13 mouse cellular contexts compared by ENCODE assay signal in the genomic region with DNA sequence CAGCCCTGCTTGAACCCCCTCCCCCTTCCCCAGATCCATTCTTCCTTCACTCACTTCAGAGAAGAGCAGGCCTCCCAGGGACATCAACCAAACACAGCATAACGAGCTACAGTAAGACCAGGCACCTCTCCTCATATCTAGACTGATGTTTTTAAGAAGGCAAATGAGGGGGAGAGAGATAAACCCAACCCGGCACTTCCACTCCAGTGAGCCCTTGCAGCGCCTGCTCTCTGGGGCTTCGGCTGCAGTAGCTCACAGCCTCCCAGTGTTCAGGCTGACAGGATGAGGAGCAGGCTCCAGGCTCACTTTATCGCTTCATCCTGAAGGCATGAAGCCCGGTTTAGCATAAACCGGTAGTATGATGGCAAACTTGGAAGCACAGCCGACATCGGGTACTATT.
"Had no signal": no experiment of that assay in that cellular context is flagged by ENCODE, and none has a peak within 500 bp of the region (broad histone marks: within the 10 kb centered on the region; RNA-seq: fewer than 3 reads in every experiment).

No protein-coding gene starts in this region.

- H3K4me3 ChIP-seq: limb, embryonic 13.5 days; midbrain, embryonic 12.5 days; myocyte had no signal

- H3K4me2 ChIP-seq: limb, embryonic 13.5 days; midbrain, embryonic 12.5 days had no signal

- H3K9ac ChIP-seq: limb, embryonic 13.5 days; liver, embryonic 14.5 days; midbrain, embryonic 12.5 days had no signal

- H3K36me3 ChIP-seq: limb, embryonic 13.5 days; midbrain, embryonic 12.5 days had no signal

- H3K27ac ChIP-seq: limb, embryonic 13.5 days; liver, embryonic 14.5 days; midbrain, embryonic 12.5 days had no signal

- ATAC-seq: lung, postnatal 0 days had no signal

- H3K9me3 ChIP-seq: limb, embryonic 13.5 days; midbrain, embryonic 12.5 days had no signal

- DNase-seq: kidney, adult 11 months; kidney, postnatal 14 days; left cerebral cortex, postnatal 4 days; lung, adult 18-20 months; lung, postnatal 4 days; right cerebral cortex, adult 18-20 months; right cerebral cortex, postnatal 25 days; thymus, postnatal 36 days had no signal
